Comparison of ENCODE assay signal across 18 mouse cellular contexts in the genomic region with DNA sequence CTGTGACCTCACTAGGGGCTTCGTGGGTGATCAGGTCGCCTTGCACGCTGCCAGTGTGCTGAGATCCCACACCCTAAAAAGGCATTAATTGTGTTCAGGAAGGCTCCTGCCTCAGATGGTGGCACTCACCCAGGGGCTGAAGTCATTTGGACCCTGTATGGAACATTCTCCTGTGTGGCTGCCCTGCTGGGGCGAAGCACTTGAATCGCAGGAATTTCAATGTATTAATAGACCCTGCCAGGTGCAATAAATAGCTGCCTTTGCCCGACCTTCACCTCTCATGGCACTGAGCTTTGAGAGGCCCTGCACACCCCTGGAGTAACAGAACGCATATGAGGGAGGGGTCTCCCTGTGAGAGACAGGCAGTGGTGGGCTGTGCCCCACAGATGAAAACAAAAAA. TPM values are rescaled to one million over a fixed set of nuclear protein-coding genes. Genes with fewer than 3 reads are reported as not detected.
DNase-seq lines count a peak whose midpoint lies in the region; ATAC-seq lines count a peak whose summit lies in the region.
"Had no signal": no experiment of that assay in that cellular context is flagged by ENCODE, and none has a peak within 500 bp of the region (broad histone marks: within the 10 kb centered on the region; RNA-seq: fewer than 3 reads in every experiment).

No protein-coding gene starts in this region.

- WGBS in heart, embryonic 10.5 days: 57% methylated on average over 7 of the region's 7 CpGs
- 81% methylated on average over 7 of the region's 7 CpGs for WGBS in midbrain, embryonic 15.5 days

- no peak overlapping the region for H3K4me2 ChIP-seq in midbrain, embryonic 15.5 days
- H3K4me2 ChIP-seq: liver, embryonic 15.5 days had no signal

- H3K4me1 ChIP-seq in heart, embryonic 10.5 days: peaks cover 76% of the 10 kb centered on the region
- peaks cover 9% of the 10 kb centered on the region for H3K4me1 ChIP-seq in midbrain, embryonic 15.5 days

- no peaks in the 10 kb centered on the region for H3K9me3 ChIP-seq in heart, embryonic 10.5 days
- no peaks in the 10 kb centered on the region for H3K9me3 ChIP-seq in midbrain, embryonic 15.5 days
- H3K9me3 ChIP-seq: liver, embryonic 15.5 days had no signal

- intact Hi-C loops in gastrocnemius, postnatal 14 days (cut with DNase I; ENCODE audit: low total_unique reads): no loop called here
- intact Hi-C loops in heart, postnatal 25 days (cut with DNase I): no loop called here

- H3K27me3 ChIP-seq in heart, embryonic 10.5 days (ENCODE audit: insufficient read depth, poor library complexity, severe bottlenecking): no peaks in the 10 kb centered on the region
- no peaks in the 10 kb centered on the region for H3K27me3 ChIP-seq in midbrain, embryonic 15.5 days (replicated peaks)
- H3K27me3 ChIP-seq: liver, embryonic 15.5 days had no signal

- peak overlapping the region; percentile 84 for H3K27ac ChIP-seq in heart, embryonic 10.5 days
- no peak overlapping the region for H3K27ac ChIP-seq in midbrain, embryonic 15.5 days
- H3K27ac ChIP-seq: liver, embryonic 15.5 days; macrophage had no signal

- peak overlapping the region; percentile 3; the same call in 1 of the 2 replicates for H3K4me3 ChIP-seq in heart, embryonic 10.5 days
- no peak overlapping the region for H3K4me3 ChIP-seq in midbrain, embryonic 15.5 days
- H3K4me3 ChIP-seq: erythroblast, embryonic 14.5 days; liver, embryonic 15.5 days had no signal

- no peak for ATAC-seq in erythroblast, adult 5-6 weeks (replicated peaks; ENCODE audit: low FRiP score, poor library complexity, severe bottlenecking)
- ATAC-seq in midbrain, embryonic 15.5 days (replicated peaks): no peak
- ATAC-seq: forebrain, postnatal 0 days; hindbrain, embryonic 16.5 days had no signal

- DNase-seq in gastrocnemius, postnatal 14 days: peak; percentile 28
- DNase-seq in gastrocnemius, postnatal 25 days: no peak
- DNase-seq in Muller cell, postnatal 12 days (ENCODE audit: inconsistent ontology term): peak; percentile 89
- DNase-seq in heart, embryonic 10.5 days (ENCODE audit: low spot score): peak; percentile 86
- peak; percentile 54 for DNase-seq in heart, postnatal 25 days (ENCODE audit: low spot score)
- DNase-seq in layer of hippocampus, postnatal 14 days (ENCODE audit: low spot score in 2 of 2): no peak
- DNase-seq: cerebellum, adult 8-10 months; forebrain, postnatal 0 days; midbrain, embryonic 14.5 days had no signal

- no peak overlapping the region for H3K9ac ChIP-seq in midbrain, embryonic 15.5 days
- H3K9ac ChIP-seq: forebrain, postnatal 0 days; liver, embryonic 15.5 days had no signal

- H3K36me3 ChIP-seq in heart, embryonic 10.5 days: peaks cover 15% of the 10 kb centered on the region
- H3K36me3 ChIP-seq in midbrain, embryonic 15.5 days (replicated peaks): no peaks in the 10 kb centered on the region
- H3K36me3 ChIP-seq: liver, embryonic 15.5 days had no signal

RNA-seq across cellular contexts. Expression of gene Lrrfip1, which starts 17.0 kb away (rescaled TPM):
- 100 to 1,000 TPM; 202 to 236 TPM for total RNA-seq in gastrocnemius, postnatal 14 days (2021)
- total RNA-seq in gastrocnemius, postnatal 25 days (2021): 100 to 1,000 TPM; 143 to 163 TPM
- polyA plus RNA-seq in heart, embryonic 10.5 days (2016; fragmentation: Nextera tagmentation; extraction: Ambion mirVana): 91.6 and 129 TPM in 2 replicates
- total RNA-seq in heart, postnatal 25 days (2021): 10 to 100 TPM; 81.3 to 98.0 TPM
- total RNA-seq in erythroblast, adult 5-6 weeks (2015; ENCODE audit: low replicate concordance): 16.9 and 26.1 TPM in 2 replicates
- total RNA-seq in erythroblast, adult 5-6 weeks (2017; ENCODE audit: low replicate concordance): 28.5 and 33.3 TPM in 2 replicates
- total RNA-seq in layer of hippocampus, postnatal 14 days (2021): 10 to 100 TPM; 73.0 to 82.7 TPM
- 34.3 and 38.0 TPM in 2 replicates for polyA plus RNA-seq in midbrain, embryonic 15.5 days (2015; fragmentation: Nextera tagmentation; extraction: Ambion mirVana)

RNA-seq across cellular contexts. Expression of gene Rab17, which starts 46.1 kb away (rescaled TPM):
- total RNA-seq in gastrocnemius, postnatal 14 days (2021): under 1 TPM in 1 of 2 experiments, not detected in 1; 0.31 TPM
- total RNA-seq in gastrocnemius, postnatal 25 days (2021): not detected
- polyA plus RNA-seq in heart, embryonic 10.5 days (2016; fragmentation: Nextera tagmentation; extraction: Ambion mirVana): 0.71 and 0.94 TPM in 2 replicates
- 1 to 10 TPM; 2.1 to 3.2 TPM for total RNA-seq in heart, postnatal 25 days (2021)
- total RNA-seq in erythroblast, adult 5-6 weeks (2015; ENCODE audit: low replicate concordance): not detected in 2 replicates
- not detected in 2 replicates for total RNA-seq in erythroblast, adult 5-6 weeks (2017; ENCODE audit: low replicate concordance)
- not detected for total RNA-seq in layer of hippocampus, postnatal 14 days (2021)
- 0.18 TPM in 1 of 2 replicates, not detected in the other for polyA plus RNA-seq in midbrain, embryonic 15.5 days (2015; fragmentation: Nextera tagmentation; extraction: Ambion mirVana)
- total RNA-seq: gastrocnemius, postnatal 36 days; layer of hippocampus, adult 18-20 months had no signal
- polyA plus RNA-seq: brain, embryonic 14.5 days; erythroblast, embryonic 14.5 days; forebrain, postnatal 0 days; macrophage; midbrain, embryonic 14.5 days had no signal

Comparison
In these comparisons a context has a peak if more than half of its experiments do, and no peak if none do; other contexts are left out.
1. DNase-seq: peak in gastrocnemius, postnatal 14 days (single experiment), Muller cell, postnatal 12 days (single experiment), heart, embryonic 10.5 days (single experiment) and heart, postnatal 25 days (single experiment); none in gastrocnemius, postnatal 25 days (single experiment) and layer of hippocampus, postnatal 14 days (0 of 2).